Mouse (Mus musculus): ENCODE results near the gene Angptl4.

DNA sequence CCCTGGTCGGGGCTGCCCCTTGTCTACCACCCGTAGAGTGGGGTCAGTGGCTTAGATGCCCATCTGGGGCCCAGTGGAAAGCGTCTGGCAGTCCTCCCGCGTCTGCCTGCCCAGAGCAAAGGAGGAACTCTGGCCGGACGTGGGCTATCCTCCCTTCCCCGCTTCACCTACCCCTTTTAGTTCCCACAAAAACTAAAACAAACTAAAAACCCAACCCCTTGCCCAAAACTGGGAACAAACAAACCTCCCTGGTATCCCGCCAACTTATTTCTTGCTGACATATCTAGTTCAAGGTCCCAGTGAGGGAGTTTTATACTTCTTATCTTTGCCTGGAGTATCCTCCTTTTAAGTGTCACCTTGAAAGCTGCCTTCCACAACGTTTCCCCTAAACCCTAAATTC is 26.6 kb upstream of the Angptl4 start:
- no peak for TF ChIP-seq POLR2A (IDR thresholded peaks at IDR 0.05; ENCODE audit: low read depth, low read length)
- TF ChIP-seq CTCF (conservative IDR thresholded peaks at IDR 0.05; ENCODE audit: insufficient read depth, insufficient read length, low read depth, low read length): no peak

Measured in kidney, adult 2 months (tissue).